Mouse (Mus musculus): ENCODE results near the gene Plk2.

Gene Plk2

GRCm38 (mm10) chr13:110406152-110406551 is 11.3 kb downstream of the Plk2 start:
- DNase-seq (ENCODE audit: extremely low spot score, low spot score): no peak

DNA sequence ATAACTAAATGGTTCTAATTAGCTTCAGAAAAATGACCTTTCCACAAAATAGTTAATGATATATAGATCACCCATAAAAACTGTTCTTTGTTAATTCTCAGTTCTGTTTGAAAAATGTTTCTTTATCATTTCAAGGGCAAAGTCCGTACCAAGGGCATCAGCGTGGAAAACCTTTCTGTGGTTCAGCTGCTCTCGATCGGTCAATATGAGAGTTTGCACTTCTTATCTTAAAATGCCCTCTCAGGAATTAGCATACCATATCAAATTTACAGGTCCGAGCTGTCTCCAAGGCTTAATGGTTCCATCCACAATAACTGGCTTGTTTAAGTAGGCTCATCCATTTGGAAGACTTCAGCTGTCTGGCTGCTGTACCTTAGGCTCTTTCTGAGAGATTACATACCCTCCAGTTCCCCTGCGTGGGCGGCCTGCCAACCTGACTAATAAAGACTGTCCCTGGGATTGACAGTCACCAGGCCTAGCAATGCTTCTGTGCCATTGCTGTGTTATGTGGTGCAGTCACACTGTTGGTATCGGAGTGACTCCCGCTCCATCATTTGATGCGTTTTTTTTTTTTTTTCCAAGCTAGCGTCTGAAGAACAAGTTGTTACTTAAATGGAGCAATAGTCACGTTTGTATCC is 17.8 kb downstream of the Plk2 start:
- DNase-seq (ENCODE audit: extremely low spot score, low spot score): no peak

DNA sequence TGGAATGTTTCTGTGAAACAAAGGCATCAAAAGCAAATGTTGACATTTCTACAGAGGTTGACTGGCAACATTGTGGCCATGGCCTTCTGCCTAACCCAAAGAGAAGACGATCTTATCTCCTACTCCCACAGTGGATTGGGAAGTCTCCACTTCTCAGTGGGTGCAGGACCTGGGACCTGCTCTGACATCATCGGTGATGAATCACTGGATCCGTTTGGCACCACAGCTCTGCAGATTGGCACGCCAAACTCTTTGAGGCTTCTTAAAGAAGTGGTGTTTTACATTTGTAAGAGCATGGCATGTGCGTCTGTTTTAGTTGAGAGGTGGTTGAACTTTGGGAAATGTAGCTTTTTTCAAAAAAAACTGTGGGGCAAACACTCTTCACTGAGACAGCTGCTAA is 23.8 kb downstream of the Plk2 start:
- no peak for DNase-seq (ENCODE audit: extremely low spot score, low spot score)

GRCm38 (mm10) chr13:110419640-110420039 is 24.8 kb downstream of the Plk2 start:
- DNase-seq (ENCODE audit: extremely low spot score, low spot score): no peak

GRCm38 (mm10) chr13:110422434-110422833 is 27.6 kb downstream of the Plk2 start:
- no peak for DNase-seq (ENCODE audit: extremely low spot score, low spot score)

DNA sequence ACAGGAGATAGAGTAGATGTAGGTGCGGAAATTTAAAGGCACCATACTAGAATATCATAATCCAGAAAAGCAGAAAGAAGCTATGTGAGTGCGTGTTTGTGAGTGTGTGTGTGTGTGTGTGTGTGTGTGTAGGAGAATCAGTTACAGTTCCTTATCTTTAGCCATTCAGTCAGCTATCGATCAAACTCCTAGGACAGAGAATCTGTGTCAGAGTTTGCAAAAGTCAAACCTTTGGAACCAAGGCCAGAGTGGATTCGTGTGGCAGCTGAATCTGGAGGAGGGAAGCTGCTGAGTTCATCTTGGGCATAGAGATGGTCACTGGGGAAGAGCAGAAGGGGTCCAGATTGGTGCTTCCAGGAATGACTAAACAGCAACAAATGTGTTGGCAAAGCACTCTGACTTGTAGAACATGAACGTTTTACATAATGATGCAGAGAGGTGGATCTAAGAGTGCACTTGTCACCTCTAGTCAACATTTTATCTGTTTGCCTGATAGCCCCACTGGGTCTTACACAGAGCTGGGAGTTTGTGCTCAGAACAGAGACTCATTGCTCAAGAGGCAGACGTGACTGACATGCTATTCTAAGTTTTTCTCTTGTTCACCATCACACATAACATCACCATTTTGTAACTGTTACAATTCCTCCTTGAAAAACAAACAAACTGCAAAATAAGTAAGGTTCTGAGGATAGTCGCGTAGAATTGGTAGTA is 30.8 kb downstream of the Plk2 start:
- no peak for DNase-seq (ENCODE audit: extremely low spot score, low spot score)

GRCm38 (mm10) chr13:110431388-110431787 is 36.5 kb downstream of the Plk2 start:
- DNase-seq (ENCODE audit: extremely low spot score, low spot score): no peak

GRCm38 (mm10) chr13:110432062-110432566 is 37.3 kb downstream of the Plk2 start:
- no peak for DNase-seq (ENCODE audit: extremely low spot score, low spot score)

DNA sequence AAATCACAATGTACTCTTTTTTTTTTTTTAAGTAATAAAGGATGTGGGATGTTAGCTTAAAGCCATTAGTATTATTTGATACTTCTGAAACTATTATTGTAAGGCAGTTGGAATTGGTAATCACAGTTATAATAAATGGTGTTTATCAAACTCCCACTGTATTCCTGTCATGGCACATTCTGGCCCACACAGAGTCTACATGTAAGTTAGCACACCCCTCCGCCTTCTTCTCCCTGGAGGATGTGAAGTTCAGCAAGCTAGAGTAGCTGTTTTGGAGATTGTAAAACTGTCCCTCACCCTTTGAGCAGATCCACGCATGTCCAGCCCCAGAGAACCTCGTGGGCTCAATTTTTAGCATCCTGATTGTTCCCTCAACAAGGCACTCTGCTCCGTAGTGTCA is 37.8 kb downstream of the Plk2 start:
- DNase-seq (ENCODE audit: extremely low spot score, low spot score): no peak

DNA sequence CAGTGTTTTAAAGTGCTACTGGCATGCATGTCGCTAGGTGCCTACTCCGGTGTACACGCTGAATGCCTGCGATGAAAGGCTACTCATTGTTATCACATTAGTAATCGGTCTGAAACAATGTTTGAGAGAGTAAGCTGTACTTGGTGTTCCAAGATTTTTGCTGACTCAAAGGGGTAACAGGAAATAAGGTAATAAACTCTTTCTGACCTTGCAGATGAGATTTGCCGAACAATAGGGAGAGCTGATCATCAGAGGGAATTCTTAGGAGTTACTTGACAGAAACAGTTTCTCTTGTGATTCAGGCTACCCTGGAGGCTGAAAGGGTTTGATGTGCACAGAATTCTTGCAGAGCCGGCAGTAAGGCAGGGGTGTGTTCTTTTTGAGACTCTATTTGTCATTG is 41.8 kb downstream of the Plk2 start:
- DNase-seq (ENCODE audit: extremely low spot score, low spot score): no peak

- DNase-seq (ENCODE audit: extremely low spot score, low spot score): no peak
Measured at GRCm38 (mm10) chr13:110438624-110439023, 43.8 kb downstream of the Plk2 start.

- no peak for DNase-seq (ENCODE audit: extremely low spot score, low spot score)
Measured at GRCm38 (mm10) chr13:110444335-110444734, 49.5 kb downstream of the Plk2 start.

GRCm38 (mm10) chr13:110444894-110445293 is 50.0 kb downstream of the Plk2 start:
- DNase-seq (ENCODE audit: extremely low spot score, low spot score): no peak

GRCm38 (mm10) chr13:110446434-110446833 is 51.6 kb downstream of the Plk2 start:
- DNase-seq (ENCODE audit: extremely low spot score, low spot score): no peak

DNA sequence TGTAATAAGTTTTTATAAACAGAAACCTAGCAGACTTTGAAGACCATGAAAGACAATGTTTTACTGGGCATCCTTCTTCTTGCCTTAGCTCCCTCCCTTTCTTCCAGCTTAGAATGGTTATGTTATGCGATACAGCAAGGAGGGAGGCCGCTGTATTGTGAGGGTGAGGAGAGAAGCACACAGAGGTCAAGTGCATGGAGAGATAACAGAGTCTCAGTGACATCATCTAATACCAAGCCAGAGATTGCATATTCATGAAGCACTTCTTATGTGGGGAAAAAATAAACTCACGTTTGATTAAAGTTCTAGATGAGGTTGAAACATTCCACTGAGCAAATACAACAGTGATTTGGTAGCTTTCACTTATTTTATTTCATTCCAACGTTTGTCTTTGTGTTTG is 55.2 kb downstream of the Plk2 start:
- no peak for DNase-seq (ENCODE audit: extremely low spot score, low spot score)
